Mouse (Mus musculus) left cerebral cortex, adult 9 months (tissue): ENCODE results near the gene Cyp4a30b.
"Not testable (repeated sequence)": the region's sequence is repeated elsewhere in the genome, so short reads cannot be mapped to it uniquely, and the experiment has no call there.

Experiments
- DNase-seq, 2 experiments: peaks; one replicate each; pipeline ENCODE4 v3.0.0; 2022; ENCODE audit warnings: low spot score in 2 of 2

The Cyp4a30b gene

DNA sequence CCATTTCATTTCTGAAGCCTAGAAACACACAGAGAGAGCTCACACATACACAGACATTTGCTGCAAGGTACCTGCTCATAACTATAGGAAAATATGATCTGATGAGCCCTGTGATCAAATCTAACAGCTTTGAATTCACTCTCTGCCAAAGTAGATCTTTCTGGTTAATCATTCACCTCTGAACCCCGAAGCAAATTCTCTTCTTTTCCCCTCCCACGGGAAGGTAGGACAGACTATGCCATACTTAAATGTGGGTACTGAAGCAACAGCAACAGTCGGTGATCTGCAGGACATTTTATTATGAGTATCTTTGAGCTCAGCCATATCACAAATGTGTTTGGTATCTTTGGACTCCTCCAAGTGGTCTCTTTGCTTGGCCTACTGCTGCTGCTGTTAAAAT is at the start of gene Cyp4a30b:
TSS of gene Cyp4a30b (plus strand) at position 301 of the 400 bp plus-strand sequence.
- DNase-seq = no peak

DNA sequence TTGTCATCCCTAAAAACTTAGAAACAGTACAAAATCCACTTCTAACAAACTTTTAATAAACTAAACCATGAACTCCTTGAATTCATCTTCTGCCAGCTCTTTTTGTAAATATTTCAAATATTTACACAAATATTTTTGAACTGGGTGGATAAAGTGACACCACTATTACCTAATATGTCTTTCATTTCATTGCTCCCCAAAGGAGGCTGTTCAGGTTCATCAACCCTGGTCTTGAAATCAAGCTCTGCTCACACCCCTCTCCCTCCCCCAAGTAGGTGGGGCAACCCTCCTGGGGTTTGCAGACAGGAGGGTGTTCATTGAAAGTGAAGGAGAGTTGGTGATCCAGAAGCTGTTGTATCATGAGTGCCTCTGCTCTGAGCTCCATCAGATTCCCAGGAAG is 41.1 kb upstream of the Cyp4a30b start, which contains the start of gene Cyp4a12b:
TSS of gene Cyp4a12b (plus strand) at position 301 of the 400 bp plus-strand sequence.
- DNase-seq = not testable (repeated sequence)

DNA sequence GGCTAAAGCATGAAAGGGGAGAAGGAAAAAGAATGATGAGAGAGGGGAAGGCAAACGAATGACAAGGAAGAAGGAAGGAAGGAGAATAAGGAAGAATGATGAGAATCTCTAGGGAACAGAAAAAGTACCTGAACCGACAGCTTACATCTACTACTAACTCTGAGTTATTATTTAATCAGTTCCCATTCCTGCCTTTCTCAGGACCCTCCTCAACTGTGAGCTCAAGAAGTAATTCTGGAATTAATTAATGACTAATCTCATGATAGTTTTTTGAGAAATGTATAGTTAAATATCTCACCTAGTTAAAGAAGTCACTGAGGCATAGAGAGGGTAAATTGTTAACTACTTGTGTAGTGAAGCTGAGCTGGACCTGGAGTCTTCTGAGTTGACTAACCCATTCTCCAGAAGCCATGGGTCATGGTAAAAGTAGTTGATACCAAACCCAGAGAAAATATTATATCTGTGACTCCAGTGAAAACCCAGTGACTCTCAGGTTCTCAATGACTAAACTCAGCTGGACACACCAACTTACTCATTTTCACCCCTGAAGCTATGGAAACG is 1.7 kb upstream of the Cyp4a30b start:
- no peak for DNase-seq

- DNase-seq = not testable (repeated sequence)
Observed at GRCm38 (mm10) chr4:115473585-115473984, 21.2 kb downstream of the Cyp4a30b start.

DNA sequence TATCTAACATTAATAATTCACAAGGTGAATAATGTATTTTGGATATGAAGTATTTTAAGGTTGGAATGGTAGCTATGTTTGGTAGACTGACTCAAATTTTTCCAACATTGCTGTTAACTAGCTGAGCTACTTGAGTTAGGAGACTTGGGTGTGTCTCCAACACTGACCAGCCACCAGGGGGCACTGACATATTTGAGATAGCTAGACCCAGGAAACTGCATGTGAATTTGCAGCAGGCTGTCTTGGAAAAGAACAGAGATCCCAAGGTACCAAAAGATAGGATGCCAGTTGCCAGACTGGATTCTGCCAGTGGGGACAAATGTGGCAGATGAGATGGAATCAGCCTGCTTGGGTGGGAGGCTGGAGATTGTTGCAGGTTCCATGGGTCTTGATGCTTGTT is 23.6 kb downstream of the Cyp4a30b start:
- DNase-seq = peak in 1 of 2 experiments; percentile 4

DNA sequence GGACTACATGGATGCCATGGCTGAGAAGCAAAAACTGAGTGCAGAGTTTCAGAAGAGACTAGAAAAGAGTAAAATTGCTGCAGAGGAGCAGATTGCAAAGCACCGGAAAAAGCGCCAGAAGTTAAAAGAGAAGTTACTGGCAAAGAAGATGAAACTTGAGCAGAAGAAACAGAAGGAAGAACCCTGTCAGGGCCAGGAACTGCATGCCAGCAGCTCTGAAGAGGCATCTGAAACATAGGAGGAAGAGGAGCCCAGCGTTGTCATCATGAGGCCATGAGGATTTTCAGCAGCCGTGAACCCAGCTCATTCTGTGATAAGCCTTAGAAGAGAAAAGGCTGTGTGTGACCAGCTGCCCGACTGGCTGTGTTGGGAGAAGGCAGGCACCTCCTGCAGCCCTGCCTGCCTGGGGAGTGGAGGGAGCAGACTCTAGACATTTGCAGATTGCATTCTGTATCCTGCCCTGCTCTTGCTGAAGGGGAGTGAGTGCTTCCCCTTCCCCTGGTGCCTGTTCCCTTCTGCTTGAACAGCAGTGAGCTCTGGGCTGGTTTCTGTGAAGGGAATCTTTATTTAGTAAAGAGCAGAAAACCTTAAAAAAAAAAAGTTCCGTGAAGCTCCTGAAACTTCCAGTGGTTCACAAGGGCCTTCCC is 28.7 kb downstream of the Cyp4a30b start:
- DNase-seq = peak in 1 of 2 experiments; percentile 1

- DNase-seq = no peak
Observed at GRCm38 (mm10) chr4:115496001-115496400, 43.6 kb downstream of the Cyp4a30b start, which contains the start of gene Cyp4a14. Cyp4a14 (minus strand) TSS chr4:115496142.

DNA sequence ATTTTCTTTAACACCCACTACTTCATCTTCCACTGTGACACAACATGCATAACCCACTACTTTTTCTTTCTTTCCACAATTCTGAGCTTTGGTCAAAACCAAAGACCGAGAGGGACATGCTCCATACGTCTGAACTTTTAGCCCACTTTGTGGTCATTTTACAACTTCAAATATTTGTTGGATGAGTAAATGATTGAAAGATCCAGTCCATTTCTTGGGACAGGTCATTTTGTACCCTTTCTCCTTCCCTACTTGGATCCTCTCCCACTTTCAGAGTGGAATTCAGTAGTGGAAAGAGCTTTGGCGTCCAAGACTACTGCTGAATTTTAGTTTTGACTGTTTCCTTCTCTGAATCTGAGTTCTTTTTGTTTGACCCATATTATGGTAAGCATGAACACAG is 45.1 kb downstream of the Cyp4a30b start:
- DNase-seq = no peak

- DNase-seq = not testable (repeated sequence)
Observed at GRCm38 (mm10) chr4:115513964-115514363, 61.6 kb downstream of the Cyp4a30b start.

GRCm38 (mm10) chr4:115518000-115518399 is 65.6 kb downstream of the Cyp4a30b start, which contains the start of gene Cyp4a10:
Cyp4a10 (plus strand) TSS chr4:115518264.
- DNase-seq = not testable (repeated sequence)

DNA sequence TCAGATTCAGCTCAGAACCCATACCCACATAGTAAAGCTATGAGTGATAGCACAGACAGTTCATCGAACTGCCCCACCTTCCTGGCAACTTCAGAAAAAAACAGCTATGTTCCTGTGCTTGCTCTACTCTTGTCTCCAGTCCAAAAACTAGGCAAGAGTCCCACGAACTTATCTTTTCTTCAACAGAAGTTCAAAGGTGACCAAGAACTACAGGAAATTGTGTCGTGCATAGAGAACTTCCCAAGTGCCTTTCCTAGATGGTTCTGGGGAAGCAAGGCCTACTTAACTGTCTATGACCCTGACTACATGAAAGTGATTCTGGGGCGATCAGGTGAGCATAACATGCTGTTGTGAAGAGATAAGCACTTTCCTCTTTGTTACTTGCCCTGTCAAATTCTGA is 67.0 kb downstream of the Cyp4a30b start:
- no peak for DNase-seq
